ENCODE assay signal across 22 mouse cellular contexts in the genomic region with DNA sequence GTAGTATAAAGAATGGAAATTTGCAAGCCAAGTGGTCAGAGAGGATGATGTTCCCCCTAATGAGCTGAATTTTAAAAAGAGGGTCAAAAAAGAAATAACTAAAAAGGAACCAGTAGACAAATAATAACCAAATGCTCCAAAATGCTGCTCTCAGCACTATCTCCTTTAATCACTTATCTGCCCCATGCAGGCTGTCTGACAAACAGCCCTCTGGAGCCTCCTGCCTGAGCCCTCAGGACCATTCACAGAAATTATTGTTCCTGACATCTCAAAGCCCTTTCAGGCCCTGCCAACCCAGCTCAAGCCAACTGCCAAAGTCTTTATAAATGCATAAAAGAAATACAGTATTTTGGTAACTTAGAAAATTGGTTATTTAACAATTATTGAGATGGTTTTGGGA.
A peak's percentile ranks its signal among the peaks of the same experiment; 100 is the strongest.
DNase-seq lines count a peak whose midpoint lies in the region; ATAC-seq and TF ChIP-seq lines count a peak whose summit lies in the region.
"Had no signal": no experiment of that assay in that cellular context is flagged by ENCODE, and none has a peak within 500 bp of the region (broad histone marks: within the 10 kb centered on the region; RNA-seq: fewer than 3 reads in every experiment).

No protein-coding gene starts in this region.

- H3K9ac ChIP-seq in liver, embryonic 14.5 days (replicated peaks) = no peak overlapping the region; the same call in 1 of the 2 replicates
- H3K9ac ChIP-seq in hindbrain, embryonic 13.5 days = no peak overlapping the region
- H3K9ac ChIP-seq: forebrain, embryonic 15.5 days; heart, embryonic 13.5 days; kidney, embryonic 15.5 days; midbrain, embryonic 12.5 days had no signal

- no peak overlapping the region for H3K27ac ChIP-seq in heart, embryonic 10.5 days
- peak overlapping the region; percentile 43 for H3K27ac ChIP-seq in liver, embryonic 14.5 days
- no peak overlapping the region for H3K27ac ChIP-seq in hindbrain, embryonic 13.5 days
- H3K27ac ChIP-seq: forebrain, embryonic 15.5 days; heart, embryonic 13.5 days; kidney, embryonic 15.5 days; left cerebral cortex, adult 2 months; midbrain, embryonic 12.5 days had no signal

- no peak for TF ChIP-seq CTCF in liver, embryonic 14.5 days (IDR thresholded peaks at IDR 0.05; ENCODE audit: low read depth)

- peak; percentile 48 for DNase-seq in heart, embryonic 10.5 days (ENCODE audit: low spot score)
- DNase-seq in heart, adult 18-20 months = no peak
- DNase-seq in liver, embryonic 14.5 days (ENCODE audit: low read depth in 3 of 3, low spot score in 3 of 3) = peak; percentile 43 to 63 (median 46)
- no peak for DNase-seq in cerebellum, adult 18-20 months
- no peak for DNase-seq in thymus, postnatal 4 days
- DNase-seq: adrenal gland, postnatal 25 days; cerebellum, adult 2 months; cerebellum, postnatal 36 days; gastrocnemius, postnatal 14 days; heart, adult 11 months; heart, postnatal 14 days; kidney, postnatal 36 days; thymus, postnatal 14 days had no signal

- peaks cover 5% of the 10 kb centered on the region; the same call in 1 of the 2 replicates for H3K4me1 ChIP-seq in heart, embryonic 10.5 days
- peaks cover 19 to 21% of the 10 kb centered on the region in 2 experiments for H3K4me1 ChIP-seq in liver, embryonic 14.5 days (replicated peaks; ENCODE audit: control insufficient read depth in 2 of 2, insufficient read depth in 2 of 2, low read length in 1 of 2)
- H3K4me1 ChIP-seq in hindbrain, embryonic 13.5 days (replicated peaks) = no peaks in the 10 kb centered on the region; the same call in 1 of the 2 replicates
- H3K4me1 ChIP-seq: forebrain, embryonic 15.5 days; midbrain, embryonic 12.5 days had no signal

- H3K27me3 ChIP-seq in heart, embryonic 10.5 days (ENCODE audit: insufficient read depth, poor library complexity, severe bottlenecking) = no peaks in the 10 kb centered on the region
- H3K27me3 ChIP-seq in liver, embryonic 14.5 days (ENCODE audit: control insufficient read depth, insufficient read depth, low read length) = no peaks in the 10 kb centered on the region
- H3K27me3 ChIP-seq in hindbrain, embryonic 13.5 days = no peaks in the 10 kb centered on the region
- H3K27me3 ChIP-seq: forebrain, embryonic 15.5 days; heart, embryonic 13.5 days; kidney, embryonic 15.5 days; midbrain, embryonic 12.5 days had no signal

- H3K36me3 ChIP-seq in heart, embryonic 10.5 days = no peaks in the 10 kb centered on the region
- no peaks in the 10 kb centered on the region for H3K36me3 ChIP-seq in liver, embryonic 14.5 days (replicated peaks; ENCODE audit: control insufficient read depth, insufficient read depth, low read depth)
- H3K36me3 ChIP-seq in hindbrain, embryonic 13.5 days = no peaks in the 10 kb centered on the region
- H3K36me3 ChIP-seq: forebrain, embryonic 15.5 days; heart, embryonic 13.5 days; kidney, embryonic 15.5 days; midbrain, embryonic 12.5 days had no signal

- TF ChIP-seq EP300 in liver, embryonic 14.5 days (IDR thresholded peaks at IDR 0.05; ENCODE audit: low read depth) = peak; percentile 83

- peak overlapping the region; percentile 51 for H3K4me2 ChIP-seq in liver, embryonic 14.5 days (ENCODE audit: low read depth)
- no peak overlapping the region for H3K4me2 ChIP-seq in hindbrain, embryonic 13.5 days
- H3K4me2 ChIP-seq: forebrain, embryonic 15.5 days; heart, embryonic 13.5 days; kidney, embryonic 15.5 days; midbrain, embryonic 12.5 days had no signal

- no peaks in the 10 kb centered on the region for H3K9me3 ChIP-seq in heart, embryonic 10.5 days
- no peaks in the 10 kb centered on the region for H3K9me3 ChIP-seq in liver, embryonic 14.5 days (ENCODE audit: control insufficient read depth, low read length)
- H3K9me3 ChIP-seq in hindbrain, embryonic 13.5 days = no peaks in the 10 kb centered on the region
- H3K9me3 ChIP-seq: forebrain, embryonic 15.5 days; kidney, embryonic 15.5 days; midbrain, embryonic 12.5 days had no signal

- H3K4me3 ChIP-seq in heart, embryonic 10.5 days = no peak overlapping the region
- no peak overlapping the region for H3K4me3 ChIP-seq in liver, embryonic 14.5 days (ENCODE audit: insufficient read depth in 1 of 2, low read depth in 2 of 2, low read length in 2 of 2)
- H3K4me3 ChIP-seq in hindbrain, embryonic 13.5 days = no peak overlapping the region
- H3K4me3 ChIP-seq: forebrain, embryonic 15.5 days; heart, embryonic 13.5 days; kidney, embryonic 15.5 days; left cerebral cortex, adult 2 months; midbrain, embryonic 12.5 days had no signal

- peak; percentile 87 for ATAC-seq in erythroblast, adult 5-6 weeks (replicated peaks; ENCODE audit: low FRiP score, poor library complexity, severe bottlenecking)
- ATAC-seq in liver, embryonic 14.5 days (ENCODE audit: insufficient read depth) = peak; percentile 91
- no peak for ATAC-seq in hindbrain, embryonic 13.5 days (ENCODE audit: low FRiP score)
- ATAC-seq: forebrain, embryonic 15.5 days; intestine, postnatal 0 days; lung, postnatal 0 days had no signal

Comparison
In these comparisons a context has a peak if more than half of its experiments do, and no peak if none do; other contexts are left out.
1. DNase-seq: peak in heart, embryonic 10.5 days (single experiment) and liver, embryonic 14.5 days (3 of 3); none in heart, adult 18-20 months (0 of 2), cerebellum, adult 18-20 months (0 of 2) and thymus, postnatal 4 days (single experiment).